Mouse (Mus musculus): ENCODE measurements around the gene Cap1. TPM values are rescaled to one million over a fixed set of nuclear protein-coding genes. Genes with fewer than 3 reads are reported as not detected.
A peak's percentile ranks its signal among the peaks of the same experiment; 100 is the strongest.
"Not testable (repeated sequence)": the region's sequence is repeated elsewhere in the genome, so short reads cannot be mapped to it uniquely, and the experiment has no call there.

Gene Cap1
- polyA plus RNA-seq, 1 experiment from 2014 or later, result 71.5 TPM

- Histone ChIP-seq H3K27me3 (ENCODE audit: control insufficient read depth, insufficient read depth, low read length) (no peaks in the 10 kb centered on the region), H3K4me3 (ENCODE audit: low read depth, low read length) (no peak overlapping the region), H3K9me3 (ENCODE audit: control insufficient read depth, low read length) (no peaks in the 10 kb centered on the region), H3K36me3 (ENCODE audit: control insufficient read depth, insufficient read depth, low read length) (0 out of 2 replicates have a peak, but pooled peaks cover 2% of the 10 kb centered on the region), H3K4me1 (replicated peaks; ENCODE audit: control insufficient read depth, insufficient read depth, low read length) (peaks cover 4% of the 10 kb centered on the region; the same call in 1 of the 2 replicates), H3K9ac (ENCODE audit: low read depth, low read length) (no peak overlapping the region), H3K27ac (ENCODE audit: low read depth, low read length) (no peak overlapping the region), H3K4me2 (replicated peaks; ENCODE audit: low read depth, low read length) (peak overlapping the region; percentile 41)
- 66% methylated on average over 6 of the region's 6 CpGs for WGBS
- DNase-seq (ENCODE audit: low spot score) (no peak), ATAC-seq (ENCODE audit: low FRiP score) (no peak)
Measured at GRCm38 (mm10) chr4:122837180-122837730, 48.6 kb downstream of the Cap1 start.

DNA sequence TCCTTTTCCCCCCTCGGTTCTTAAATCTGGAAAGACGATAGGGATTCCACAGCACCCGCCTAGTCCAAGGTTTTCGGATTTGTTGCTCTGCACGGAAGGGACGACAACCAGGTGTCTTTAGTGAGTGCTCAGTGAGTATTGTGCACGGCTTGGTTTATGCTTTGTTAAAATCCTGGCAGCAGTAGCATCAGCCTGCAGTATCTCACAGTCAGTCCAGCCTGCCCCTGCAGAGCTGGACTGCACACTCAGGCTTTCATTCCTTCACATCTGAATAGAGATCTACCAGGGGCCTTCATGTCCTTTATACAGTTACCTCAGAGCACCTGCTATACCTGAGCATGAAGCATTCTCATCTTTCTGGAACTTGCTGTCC lies 49.5 kb downstream of the Cap1 start:
- ATAC-seq (ENCODE audit: low FRiP score), result peak; percentile 28
- Histone ChIP-seq H3K27ac (ENCODE audit: low read depth, low read length) (peak overlapping the region; percentile 31; the same call in 1 of the 2 replicates), H3K9ac (ENCODE audit: low read depth, low read length) (peak overlapping the region; percentile 74)

DNA sequence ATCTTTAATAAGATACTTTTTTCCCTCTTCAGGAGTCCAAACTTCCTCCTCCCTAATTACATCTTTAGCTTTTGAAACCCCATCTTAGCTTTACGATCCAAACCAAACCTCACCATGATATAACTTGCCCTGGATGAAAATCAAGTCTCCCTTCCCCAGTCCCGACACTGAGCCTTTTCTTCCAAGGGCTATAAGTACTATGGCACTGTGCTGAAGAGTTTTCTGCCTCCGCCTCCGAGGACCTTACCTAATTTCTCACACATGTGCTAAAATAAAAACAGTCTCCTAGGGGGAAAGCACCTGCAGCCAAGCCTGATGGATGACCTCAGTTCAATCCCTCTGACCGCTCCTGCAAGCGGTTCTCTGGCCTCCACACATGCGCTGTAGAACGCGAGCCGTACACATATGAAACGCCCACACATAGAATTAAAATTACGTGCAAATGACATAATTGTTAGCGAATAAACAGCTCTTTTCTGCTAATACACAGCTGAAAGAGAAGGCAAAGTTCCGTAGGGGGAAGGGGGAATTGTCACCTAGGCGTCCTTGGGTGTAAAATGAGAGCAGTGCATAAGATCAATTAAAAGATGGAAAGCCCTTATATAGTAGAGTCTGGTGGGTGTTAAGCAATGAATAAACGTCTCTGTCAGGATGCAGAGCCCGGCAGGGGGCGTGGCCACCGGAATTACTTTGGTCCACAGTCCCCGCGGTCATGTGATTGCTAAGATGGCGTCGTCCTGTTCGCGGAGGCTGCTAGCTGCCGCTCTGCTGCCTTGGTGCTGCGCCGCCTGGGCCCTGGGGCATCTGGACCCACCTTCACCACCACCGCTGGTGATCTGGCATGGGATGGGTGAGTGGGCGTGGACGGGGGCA lies 50.1 kb downstream of the Cap1 start, which contains the start of gene Ppt1:
Ppt1 (plus strand) TSS at position 713 of the 873 bp plus-strand sequence.
- Histone ChIP-seq H3K9me3 (ENCODE audit: control insufficient read depth, low read length) (no peaks in the 10 kb centered on the region), H3K4me1 (replicated peaks; ENCODE audit: control insufficient read depth, insufficient read depth, low read length) (peaks cover 4% of the 10 kb centered on the region; the same call in 1 of the 2 replicates), H3K27me3 (ENCODE audit: control insufficient read depth, insufficient read depth, low read length) (no peaks in the 10 kb centered on the region), H3K4me3 (ENCODE audit: low read depth, low read length) (peak within 1 kb of the TSS; percentile 60), H3K4me2 (replicated peaks; ENCODE audit: low read depth, low read length) (peak within 1 kb of the TSS; percentile 41), H3K9ac (ENCODE audit: low read depth, low read length) (peak within 1 kb of the TSS; percentile 74), H3K27ac (ENCODE audit: low read depth, low read length) (peak within 1 kb of the TSS; percentile 31; the same call in 1 of the 2 replicates), H3K36me3 (ENCODE audit: control insufficient read depth, insufficient read depth, low read length) (no peaks in the 10 kb centered on the region)
- DNase-seq (ENCODE audit: low spot score), result peak; percentile 94
- ATAC-seq (ENCODE audit: low FRiP score), result peak; percentile 84
- WGBS, result 6% methylated on average over 31 of the region's 31 CpGs

More for the DNA sequence above, 49.5 kb downstream of the Cap1 start:
- Histone ChIP-seq H3K4me1 (replicated peaks; ENCODE audit: control insufficient read depth, insufficient read depth, low read length) (peaks cover 4% of the 10 kb centered on the region; the same call in 1 of the 2 replicates), H3K27me3 (ENCODE audit: control insufficient read depth, insufficient read depth, low read length) (no peaks in the 10 kb centered on the region), H3K4me3 (ENCODE audit: low read depth, low read length) (peak overlapping the region; percentile 60), H3K36me3 (ENCODE audit: control insufficient read depth, insufficient read depth, low read length) (no peaks in the 10 kb centered on the region), H3K9me3 (ENCODE audit: control insufficient read depth, low read length) (no peaks in the 10 kb centered on the region), H3K4me2 (replicated peaks; ENCODE audit: low read depth, low read length) (peak overlapping the region; percentile 41)
- DNase-seq (ENCODE audit: low spot score), result no peak
- under 1% methylated on average over 7 of the region's 7 CpGs for WGBS

DNA sequence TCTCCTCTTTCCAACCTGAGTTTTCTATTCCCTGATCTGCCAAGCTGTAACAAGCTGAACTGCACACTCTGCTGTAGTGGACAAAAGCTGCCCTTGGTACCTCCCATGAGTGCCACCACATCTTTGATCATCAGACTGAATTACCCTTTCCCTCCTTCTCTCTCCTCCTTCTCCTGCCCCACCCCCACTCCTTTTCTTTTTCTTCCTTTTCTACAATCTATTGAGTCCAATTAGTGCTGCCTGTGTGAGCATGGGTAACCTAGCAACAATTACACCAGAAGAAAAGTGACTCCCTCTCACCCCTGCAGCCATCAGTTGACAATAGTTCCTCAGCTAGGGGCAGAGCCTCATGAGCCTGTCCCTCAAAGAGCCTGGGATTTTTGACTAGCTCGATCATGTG lies 54.0 kb downstream of the Cap1 start:
- no peaks in the 10 kb centered on the region for H3K36me3 ChIP-seq (ENCODE audit: control insufficient read depth, insufficient read depth, low read length)
- peak overlapping the region; percentile 67; the same call in 1 of the 2 replicates for H3K27ac ChIP-seq (ENCODE audit: low read depth, low read length)
- WGBS, result 38% methylated on average over 1 of the region's 1 CpGs
- no peaks in the 10 kb centered on the region for H3K9me3 ChIP-seq (ENCODE audit: control insufficient read depth, low read length)
- ATAC-seq (ENCODE audit: low FRiP score), result peak; percentile 84
- no peaks in the 10 kb centered on the region for H3K27me3 ChIP-seq (ENCODE audit: control insufficient read depth, insufficient read depth, low read length)
- no peak overlapping the region for H3K4me2 ChIP-seq (replicated peaks; ENCODE audit: low read depth, low read length)
- H3K4me1 ChIP-seq (replicated peaks; ENCODE audit: control insufficient read depth, insufficient read depth, low read length), result peaks cover 4% of the 10 kb centered on the region; the same call in 1 of the 2 replicates
- no peak overlapping the region for H3K9ac ChIP-seq (ENCODE audit: low read depth, low read length)
- peak; percentile 74 for DNase-seq (ENCODE audit: low spot score)
- H3K4me3 ChIP-seq (ENCODE audit: low read depth, low read length), result no peak overlapping the region

- H3K9ac ChIP-seq (ENCODE audit: low read depth, low read length), result no peak overlapping the region
- no peaks in the 10 kb centered on the region for H3K9me3 ChIP-seq (ENCODE audit: control insufficient read depth, low read length)
- ATAC-seq (ENCODE audit: low FRiP score) (no peak), DNase-seq (ENCODE audit: low spot score) (no peak)
- no peaks in the 10 kb centered on the region for H3K27me3 ChIP-seq (ENCODE audit: control insufficient read depth, insufficient read depth, low read length)
- H3K27ac ChIP-seq (ENCODE audit: low read depth, low read length), result no peak overlapping the region
- no peaks in the 10 kb centered on the region for H3K36me3 ChIP-seq (ENCODE audit: control insufficient read depth, insufficient read depth, low read length)
- 94% methylated on average over 6 of the region's 6 CpGs for WGBS
- no peaks in the 10 kb centered on the region for H3K4me1 ChIP-seq (replicated peaks; ENCODE audit: control insufficient read depth, insufficient read depth, low read length)
- H3K4me3 ChIP-seq (ENCODE audit: low read depth, low read length), result no peak overlapping the region
- H3K4me2 ChIP-seq (replicated peaks; ENCODE audit: low read depth, low read length), result no peak overlapping the region
Measured at GRCm38 (mm10) chr4:122829339-122829738, 56.5 kb downstream of the Cap1 start.

- Histone ChIP-seq H3K36me3 (ENCODE audit: control insufficient read depth, insufficient read depth, low read length) (no peaks in the 10 kb centered on the region), H3K27ac (ENCODE audit: low read depth, low read length) (no peak overlapping the region), H3K27me3 (ENCODE audit: control insufficient read depth, insufficient read depth, low read length) (no peaks in the 10 kb centered on the region), H3K4me1 (replicated peaks; ENCODE audit: control insufficient read depth, insufficient read depth, low read length) (no peaks in the 10 kb centered on the region), H3K4me2 (replicated peaks; ENCODE audit: low read depth, low read length) (no peak overlapping the region), H3K9me3 (ENCODE audit: control insufficient read depth, low read length) (no peaks in the 10 kb centered on the region), H3K9ac (ENCODE audit: low read depth, low read length) (no peak overlapping the region), H3K4me3 (ENCODE audit: low read depth, low read length) (no peak overlapping the region)
- DNase-seq (ENCODE audit: low spot score) (no peak), ATAC-seq (ENCODE audit: low FRiP score) (no peak)
Measured at GRCm38 (mm10) chr4:122827651-122828050, 58.2 kb downstream of the Cap1 start.

GRCm38 (mm10) chr4:122820941-122821340 lies 64.9 kb downstream of the Cap1 start:
- H3K9me3 ChIP-seq (ENCODE audit: control insufficient read depth, low read length); H3K27ac ChIP-seq (ENCODE audit: low read depth, low read length); H3K4me3 ChIP-seq (ENCODE audit: low read depth, low read length); H3K36me3 ChIP-seq (ENCODE audit: control insufficient read depth, insufficient read depth, low read length); ATAC-seq (ENCODE audit: low FRiP score); H3K4me1 ChIP-seq (replicated peaks; ENCODE audit: control insufficient read depth, insufficient read depth, low read length); DNase-seq (ENCODE audit: low spot score); H3K4me2 ChIP-seq (replicated peaks; ENCODE audit: low read depth, low read length); H3K9ac ChIP-seq (ENCODE audit: low read depth, low read length); H3K27me3 ChIP-seq (ENCODE audit: control insufficient read depth, insufficient read depth, low read length): not testable (repeated sequence)
- WGBS, result 35% methylated on average over 10 of the region's 10 CpGs

DNA sequence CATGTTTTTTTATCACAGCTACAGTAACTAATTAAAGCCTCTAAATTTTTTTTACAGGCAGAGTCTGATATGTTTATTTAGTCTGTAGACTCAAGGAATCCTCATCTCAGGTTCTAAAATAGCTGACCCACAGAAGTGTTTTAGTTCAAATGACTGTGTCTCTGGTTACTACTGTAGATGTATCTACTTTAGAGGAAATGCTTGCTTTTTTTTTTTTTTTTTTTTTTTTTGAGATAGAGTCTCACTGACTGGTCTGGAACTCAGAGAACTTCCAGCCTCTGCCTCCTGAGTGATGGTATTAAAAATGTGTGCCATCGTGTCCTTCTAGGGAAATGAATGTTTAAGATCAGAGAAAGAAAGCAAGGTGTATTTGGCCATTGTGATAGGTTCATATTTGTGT lies 69.7 kb downstream of the Cap1 start:
- ATAC-seq (ENCODE audit: low FRiP score) (no peak), DNase-seq (ENCODE audit: low spot score) (no peak)
- H3K4me3 ChIP-seq (ENCODE audit: low read depth, low read length), result no peak overlapping the region
- 87% methylated on average over 1 of the region's 1 CpGs for WGBS
- H3K4me2 ChIP-seq (replicated peaks; ENCODE audit: low read depth, low read length), result no peak overlapping the region
- no peak overlapping the region for H3K27ac ChIP-seq (ENCODE audit: low read depth, low read length)
- no peaks in the 10 kb centered on the region for H3K9me3 ChIP-seq (ENCODE audit: control insufficient read depth, low read length)
- H3K36me3 ChIP-seq (ENCODE audit: control insufficient read depth, insufficient read depth, low read length), result no peaks in the 10 kb centered on the region
- H3K9ac ChIP-seq (ENCODE audit: low read depth, low read length), result no peak overlapping the region
- H3K27me3 ChIP-seq (ENCODE audit: control insufficient read depth, insufficient read depth, low read length), result no peaks in the 10 kb centered on the region
- no peaks in the 10 kb centered on the region for H3K4me1 ChIP-seq (replicated peaks; ENCODE audit: control insufficient read depth, insufficient read depth, low read length)
